Mouse (Mus musculus) hindbrain, embryonic 15.5 days (tissue): ENCODE data around the gene Wdfy3. TPM values are rescaled to one million over a fixed set of nuclear protein-coding genes. Genes with fewer than 3 reads are reported as not detected.

Experiments used
- ATAC-seq: fragments of 200-750 bp; cut with Nextera tagmentation; 2 replicates; pipeline ENCODE4 v1.8.0; 2017; ENCODE audit warnings: low read depth, moderate number of reproducible peaks, moderate TSS enrichment; ENCODE audit not compliant: low FRiP score
- H3K27ac ChIP-seq: fragments of 300-500 bp; sonication (generic); replicated peaks from 2 replicates; pipeline ENCODE4 v1.5.1; 2015; ENCODE audit warnings: mild to moderate bottlenecking, inconsistent platforms
- H3K27me3 ChIP-seq: fragments of 300-500 bp; sonication (generic); 2 replicates; pipeline ENCODE4 v1.6.1; 2015; ENCODE audit warnings: control low read depth, inconsistent platforms
- H3K36me3 ChIP-seq: fragments of 300-500 bp; sonication (generic); 2 replicates; pipeline ENCODE4 v1.6.1; 2015; ENCODE audit warnings: control low read depth, inconsistent platforms
- H3K4me1 ChIP-seq: fragments of 300-500 bp; sonication (generic); replicated peaks from 2 replicates; pipeline ENCODE4 v1.6.1; 2015; ENCODE audit warnings: control low read depth, inconsistent platforms
- H3K4me2 ChIP-seq: fragments of 300-500 bp; sonication (generic); 2 replicates; pipeline ENCODE4 v1.6.1; 2015; ENCODE audit warnings: moderate library complexity, mild to moderate bottlenecking, inconsistent platforms
- H3K4me3 ChIP-seq: fragments of 300-500 bp; sonication (generic); 2 replicates; pipeline ENCODE4 v1.5.1; 2015; ENCODE audit warnings: mild to moderate bottlenecking, inconsistent platforms
- H3K9ac ChIP-seq: fragments of 300-500 bp; sonication (generic); 2 replicates; pipeline ENCODE4 v1.6.1; 2015; ENCODE audit warnings: inconsistent platforms
- H3K9me3 ChIP-seq: fragments of 300-500 bp; sonication (generic); 2 replicates; pipeline ENCODE4 v1.6.1; 2016; ENCODE audit warnings: control low read depth, inconsistent platforms
- WGBS: fragments of 180-500 bp; shearing (Covaris S2); methylation state at CpG from one replicate; pipeline ENCODE4 v1.1.7; 2015; 5-methylcytosine and 5-hydroxymethylcytosine counted together
- polyA plus RNA-seq: library from polyadenylated mRNA; unstranded; fragments of >200 nt; fragmentation: Nextera tagmentation; extraction: Ambion mirVana; gene quantifications from 2 replicates; pipeline ENCODE4 v1.2.1, GENCODE M21; 2015

Gene Wdfy3
- polyA plus RNA-seq, 1 experiment from 2014 or later: 27.4 TPM

- peaks cover 80% of the 10 kb centered on the region for H3K36me3 ChIP-seq
- ATAC-seq: no peak
- WGBS: 90% methylated on average over 18 of the region's 18 CpGs
- H3K9me3 ChIP-seq: no peaks in the 10 kb centered on the region
- H3K4me2 ChIP-seq: no peak overlapping the region
- no peaks in the 10 kb centered on the region for H3K4me1 ChIP-seq
- H3K4me3 ChIP-seq: no peak overlapping the region
- no peak overlapping the region for H3K27ac ChIP-seq
- no peaks in the 10 kb centered on the region for H3K27me3 ChIP-seq
- H3K9ac ChIP-seq: no peak overlapping the region
These were observed 207.7 kb downstream of the Wdfy3 start for GRCm38 (mm10) chr5:101861786-101862571.

GRCm38 (mm10) chr5:101858891-101859436 lies 210.8 kb downstream of the Wdfy3 start:
- no peak overlapping the region for H3K27ac ChIP-seq
- no peak overlapping the region for H3K4me2 ChIP-seq
- H3K36me3 ChIP-seq: peaks cover 80% of the 10 kb centered on the region
- no peaks in the 10 kb centered on the region for H3K9me3 ChIP-seq
- no peak for ATAC-seq
- H3K4me3 ChIP-seq: no peak overlapping the region
- 86% methylated on average over 10 of the region's 10 CpGs for WGBS
- no peaks in the 10 kb centered on the region for H3K4me1 ChIP-seq
- H3K9ac ChIP-seq: no peak overlapping the region
- H3K27me3 ChIP-seq: no peaks in the 10 kb centered on the region

- Histone ChIP-seq H3K4me3 (no peak overlapping the region), H3K27ac (no peak overlapping the region), H3K36me3 (peaks cover 82% of the 10 kb centered on the region), H3K9me3 (no peaks in the 10 kb centered on the region), H3K9ac (no peak overlapping the region), H3K4me1 (no peaks in the 10 kb centered on the region), H3K4me2 (no peak overlapping the region), H3K27me3 (no peaks in the 10 kb centered on the region)
- ATAC-seq: no peak
- WGBS: 98% methylated on average over 16 of the region's 16 CpGs
These were observed 214.2 kb downstream of the Wdfy3 start for GRCm38 (mm10) chr5:101855475-101855874.

- H3K9ac ChIP-seq: no peak overlapping the region
- no peak for ATAC-seq
- 91% methylated on average over 7 of the region's 7 CpGs for WGBS
These were observed 215.1 kb downstream of the Wdfy3 start for GRCm38 (mm10) chr5:101854667-101855066.

GRCm38 (mm10) chr5:101854100-101854499 lies 215.6 kb downstream of the Wdfy3 start:
- ATAC-seq: no peak
- Histone ChIP-seq H3K4me3 (no peak overlapping the region), H3K27ac (no peak overlapping the region), H3K9me3 (no peaks in the 10 kb centered on the region), H3K27me3 (no peaks in the 10 kb centered on the region), H3K36me3 (peaks cover 86% of the 10 kb centered on the region), H3K4me1 (no peaks in the 10 kb centered on the region), H3K9ac (no peak overlapping the region), H3K4me2 (no peak overlapping the region)
- 92% methylated on average over 11 of the region's 11 CpGs for WGBS

More at GRCm38 (mm10) chr5:101854667-101855066, 215.1 kb downstream of the Wdfy3 start:
- Histone ChIP-seq H3K4me1 (no peaks in the 10 kb centered on the region), H3K36me3 (peaks cover 86% of the 10 kb centered on the region), H3K4me3 (no peak overlapping the region), H3K27ac (no peak overlapping the region), H3K4me2 (no peak overlapping the region), H3K27me3 (no peaks in the 10 kb centered on the region), H3K9me3 (no peaks in the 10 kb centered on the region)

- no peaks in the 10 kb centered on the region for H3K9me3 ChIP-seq
- WGBS: 94% methylated on average over 21 of the region's 21 CpGs
- H3K27me3 ChIP-seq: no peaks in the 10 kb centered on the region
- no peak overlapping the region for H3K4me2 ChIP-seq
- no peak overlapping the region for H3K9ac ChIP-seq
- peaks cover 91% of the 10 kb centered on the region for H3K36me3 ChIP-seq
- no peak for ATAC-seq
- H3K4me1 ChIP-seq: no peaks in the 10 kb centered on the region
- H3K27ac ChIP-seq: no peak overlapping the region
- H3K4me3 ChIP-seq: no peak overlapping the region
These were observed 217.5 kb downstream of the Wdfy3 start for GRCm38 (mm10) chr5:101852116-101852680.

- 96% methylated on average over 7 of the region's 7 CpGs for WGBS
These were observed 218.6 kb downstream of the Wdfy3 start for GRCm38 (mm10) chr5:101851133-101851532.

GRCm38 (mm10) chr5:101847762-101848161 lies 222.0 kb downstream of the Wdfy3 start:
- no peak overlapping the region for H3K4me3 ChIP-seq
- H3K36me3 ChIP-seq: peaks cover 96% of the 10 kb centered on the region
- no peaks in the 10 kb centered on the region for H3K9me3 ChIP-seq
- H3K4me1 ChIP-seq: no peaks in the 10 kb centered on the region
- ATAC-seq: no peak
- H3K27me3 ChIP-seq: no peaks in the 10 kb centered on the region
- 62% methylated on average over 4 of the region's 4 CpGs for WGBS
- H3K9ac ChIP-seq: no peak overlapping the region
- no peak overlapping the region for H3K27ac ChIP-seq
- H3K4me2 ChIP-seq: no peak overlapping the region

More at GRCm38 (mm10) chr5:101851133-101851532, 218.6 kb downstream of the Wdfy3 start:
- Histone ChIP-seq H3K36me3 (peaks cover 98% of the 10 kb centered on the region), H3K4me3 (no peak overlapping the region), H3K9ac (no peak overlapping the region), H3K27me3 (no peaks in the 10 kb centered on the region), H3K9me3 (no peaks in the 10 kb centered on the region), H3K27ac (no peak overlapping the region), H3K4me1 (no peaks in the 10 kb centered on the region), H3K4me2 (no peak overlapping the region)
- no peak for ATAC-seq

GRCm38 (mm10) chr5:101847323-101847722 lies 222.4 kb downstream of the Wdfy3 start:
- H3K9me3 ChIP-seq: no peaks in the 10 kb centered on the region
- no peaks in the 10 kb centered on the region for H3K4me1 ChIP-seq
- no peaks in the 10 kb centered on the region for H3K27me3 ChIP-seq
- no peak overlapping the region for H3K4me3 ChIP-seq
- WGBS: 81% methylated on average over 7 of the region's 7 CpGs
- ATAC-seq: no peak
- no peak overlapping the region for H3K27ac ChIP-seq
- H3K36me3 ChIP-seq: peaks cover 96% of the 10 kb centered on the region
- H3K4me2 ChIP-seq: no peak overlapping the region
- H3K9ac ChIP-seq: no peak overlapping the region

GRCm38 (mm10) chr5:101845930-101846329 lies 223.8 kb downstream of the Wdfy3 start:
- H3K4me2 ChIP-seq: no peak overlapping the region
- H3K27ac ChIP-seq: no peak overlapping the region
- peaks cover 97% of the 10 kb centered on the region for H3K36me3 ChIP-seq
- H3K4me1 ChIP-seq: no peaks in the 10 kb centered on the region
- no peak overlapping the region for H3K9ac ChIP-seq
- H3K4me3 ChIP-seq: no peak overlapping the region
- no peaks in the 10 kb centered on the region for H3K9me3 ChIP-seq
- 91% methylated on average over 8 of the region's 8 CpGs for WGBS
- H3K27me3 ChIP-seq: no peaks in the 10 kb centered on the region
- no peak for ATAC-seq

- WGBS: 92% methylated on average over 14 of the region's 14 CpGs
- no peak overlapping the region for H3K4me3 ChIP-seq
- H3K27ac ChIP-seq: no peak overlapping the region
- H3K36me3 ChIP-seq: peaks cover 97% of the 10 kb centered on the region
- H3K27me3 ChIP-seq: no peaks in the 10 kb centered on the region
- no peaks in the 10 kb centered on the region for H3K4me1 ChIP-seq
- H3K9me3 ChIP-seq: no peaks in the 10 kb centered on the region
- H3K4me2 ChIP-seq: no peak overlapping the region
- no peak overlapping the region for H3K9ac ChIP-seq
- ATAC-seq: no peak
These were observed 224.7 kb downstream of the Wdfy3 start for GRCm38 (mm10) chr5:101845011-101845410.

- Histone ChIP-seq H3K4me1 (no peaks in the 10 kb centered on the region), H3K36me3 (peaks cover 90% of the 10 kb centered on the region), H3K4me2 (no peak overlapping the region), H3K27ac (no peak overlapping the region), H3K9me3 (no peaks in the 10 kb centered on the region), H3K9ac (no peak overlapping the region), H3K27me3 (no peaks in the 10 kb centered on the region), H3K4me3 (no peak overlapping the region)
- whole genome bisulfite sequencing: 97% methylated on average over 5 of the region's 5 CpGs
- ATAC-seq: no peak
These were observed 229.2 kb downstream of the Wdfy3 start for GRCm38 (mm10) chr5:101840476-101840875.
